Mouse (Mus musculus): ENCODE data around the gene Rbm41. TPM values are rescaled to one million over a fixed set of nuclear protein-coding genes. Genes with fewer than 3 reads are reported as not detected.

Rbm41 gene
- polyA plus RNA-seq, 1 experiment = 0.95 TPM

DNA sequence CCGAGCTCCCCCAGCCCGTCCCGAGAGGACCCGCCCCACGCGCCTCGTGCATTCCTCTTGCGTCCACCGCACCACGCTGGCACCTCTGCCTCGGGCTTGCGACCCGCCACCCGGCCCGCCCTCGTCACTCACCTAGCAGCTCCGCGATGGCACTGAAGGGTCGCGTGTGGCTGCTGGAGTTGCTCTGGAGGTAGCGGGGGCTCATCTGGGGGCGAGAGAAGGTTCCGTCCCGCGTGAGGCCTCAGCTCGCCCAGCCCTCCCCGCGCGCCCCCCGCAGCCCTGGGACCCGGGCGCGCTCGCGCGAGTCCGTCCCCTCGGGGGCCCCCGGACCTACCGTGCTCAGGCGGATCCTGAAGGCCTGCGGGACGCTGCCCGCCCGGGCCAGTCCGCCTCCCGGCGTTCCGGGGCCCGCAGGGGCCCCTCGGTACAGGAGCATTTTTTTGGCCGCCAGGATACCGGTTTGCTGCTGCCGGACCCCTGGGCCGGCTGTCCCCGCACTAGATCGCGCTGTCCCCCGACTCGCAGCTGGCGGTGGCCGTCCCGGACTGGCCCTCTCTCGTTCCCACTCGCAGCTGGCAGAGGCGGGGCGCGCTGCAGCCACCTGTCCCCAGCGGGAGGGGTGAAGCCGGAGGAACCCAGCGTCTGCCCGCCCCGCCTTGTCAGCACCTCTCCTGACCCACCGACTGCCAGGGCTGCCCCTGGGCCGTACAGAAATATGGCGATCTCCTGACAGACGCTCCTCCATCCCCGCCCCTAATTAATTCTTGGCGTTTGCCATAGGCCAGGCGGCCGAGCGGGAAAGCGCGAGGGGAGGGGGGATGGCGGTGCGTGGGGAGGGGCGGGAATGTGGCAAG is 127.2 kb downstream of the Rbm41 start, which contains the start of gene Morc4:
TSS of gene Morc4 (minus strand) at position 740 of the 854 bp plus-strand sequence.
- 31% methylated on average over 87 of the region's 87 CpGs for WGBS
- no peak for TF ChIP-seq CTCF (IDR thresholded peaks at IDR 0.05; ENCODE audit: insufficient read depth, low read length)
- TF ChIP-seq POLR2A (IDR thresholded peaks at IDR 0.05; ENCODE audit: borderline replicate concordance, extremely low read depth, low read depth, low read length) = peak; percentile 11; the same call in 1 of the 2 replicates
- H3K4me1 ChIP-seq (ENCODE audit: control insufficient read depth, insufficient read depth, low read length) = no peaks in the 10 kb centered on the region
- H3K4me3 ChIP-seq (replicated peaks; ENCODE audit: extremely low read depth, low read depth, low read length) = peak within 1 kb of the TSS; percentile 73
- peak; percentile 37 for DNase-seq

DNA sequence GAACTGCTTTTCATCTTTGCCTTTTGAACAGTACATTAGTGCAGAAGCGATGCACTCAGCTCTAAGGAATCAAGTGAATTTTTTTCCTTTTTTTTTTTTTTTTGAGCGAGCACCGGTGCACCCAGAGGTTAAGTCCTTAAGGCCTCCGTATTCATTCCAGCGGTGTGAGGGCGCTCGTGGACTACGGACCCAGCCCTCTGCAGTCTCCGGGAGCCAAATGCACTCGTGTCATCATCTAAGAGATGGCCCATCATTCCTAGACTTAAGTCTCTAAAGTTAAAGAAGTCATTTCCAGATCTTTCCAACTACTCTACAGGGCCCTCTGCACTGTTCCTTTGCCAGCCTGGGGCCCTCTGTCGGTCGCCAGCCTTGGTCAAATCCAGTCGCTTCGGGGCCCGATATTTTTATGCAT is 128.1 kb downstream of the Rbm41 start:
- Histone ChIP-seq H3K4me3 (replicated peaks; ENCODE audit: extremely low read depth, low read depth, low read length) (peak overlapping the region; percentile 45), H3K4me1 (ENCODE audit: control insufficient read depth, insufficient read depth, low read length) (no peaks in the 10 kb centered on the region)
- 30% methylated on average over 15 of the region's 15 CpGs for WGBS
- TF ChIP-seq POLR2A (IDR thresholded peaks at IDR 0.05; ENCODE audit: borderline replicate concordance, extremely low read depth, low read depth, low read length) (no peak), CTCF (IDR thresholded peaks at IDR 0.05; ENCODE audit: insufficient read depth, low read length) (peak; percentile 19; the same call in 1 of the 2 replicates)
- DNase-seq = peak; percentile 14

DNA sequence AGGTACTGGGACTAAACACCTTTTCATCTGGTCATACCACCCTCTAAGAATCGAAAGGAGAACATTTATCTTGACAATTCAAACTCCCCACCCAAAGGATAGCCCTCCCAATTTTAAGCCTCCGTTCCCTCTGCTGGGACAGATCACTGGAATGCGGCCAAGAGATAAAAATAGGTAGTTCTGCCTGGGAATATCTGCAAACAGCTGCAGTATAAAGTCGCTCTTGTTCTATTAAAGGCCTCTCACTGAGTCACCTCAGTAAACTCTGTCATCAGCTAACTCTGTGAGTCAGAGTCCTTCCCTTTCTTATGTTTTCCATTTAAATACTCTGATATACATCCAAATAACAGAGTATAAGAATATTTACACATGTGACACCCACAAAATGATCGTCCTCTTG is 139.0 kb downstream of the Rbm41 start:
- TF ChIP-seq POLR2A (IDR thresholded peaks at IDR 0.05; ENCODE audit: borderline replicate concordance, extremely low read depth, low read depth, low read length) (no peak), CTCF (IDR thresholded peaks at IDR 0.05; ENCODE audit: insufficient read depth, low read length) (no peak)
- 63% methylated on average over 5 of the region's 5 CpGs for WGBS
- no peak for DNase-seq

DNA sequence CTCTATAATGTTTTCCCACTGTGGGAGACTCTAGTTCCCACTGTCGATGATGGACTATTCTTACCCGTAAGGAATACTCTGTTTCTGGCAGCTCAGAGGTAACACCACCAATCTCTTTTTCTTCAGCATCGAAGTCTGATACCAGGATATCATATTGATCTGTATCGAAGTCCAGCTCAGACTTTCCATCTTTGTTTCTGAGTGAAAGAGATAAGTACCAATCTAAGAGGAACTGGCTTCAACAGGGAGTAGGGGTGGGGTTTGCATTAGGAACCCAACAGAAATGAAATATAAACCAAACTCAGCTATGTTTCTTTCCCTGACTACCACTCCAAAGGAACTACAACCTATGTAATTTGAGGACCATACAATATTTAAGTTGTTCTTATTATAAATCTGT is 143.6 kb downstream of the Rbm41 start:
- WGBS = 90% methylated on average over 4 of the region's 4 CpGs
- Histone ChIP-seq H3K4me3 (replicated peaks; ENCODE audit: extremely low read depth, low read depth, low read length) (no peak overlapping the region), H3K4me1 (ENCODE audit: control insufficient read depth, insufficient read depth, low read length) (no peaks in the 10 kb centered on the region)
- no peak for DNase-seq
- no peak for TF ChIP-seq CTCF (IDR thresholded peaks at IDR 0.05; ENCODE audit: insufficient read depth, low read length)
- no peak for TF ChIP-seq POLR2A (IDR thresholded peaks at IDR 0.05; ENCODE audit: borderline replicate concordance, extremely low read depth, low read depth, low read length)

More for the DNA sequence above, 139.0 kb downstream of the Rbm41 start:
- Histone ChIP-seq H3K4me1 (ENCODE audit: control insufficient read depth, insufficient read depth, low read length) (no peaks in the 10 kb centered on the region), H3K4me3 (replicated peaks; ENCODE audit: extremely low read depth, low read depth, low read length) (no peak overlapping the region)

DNA sequence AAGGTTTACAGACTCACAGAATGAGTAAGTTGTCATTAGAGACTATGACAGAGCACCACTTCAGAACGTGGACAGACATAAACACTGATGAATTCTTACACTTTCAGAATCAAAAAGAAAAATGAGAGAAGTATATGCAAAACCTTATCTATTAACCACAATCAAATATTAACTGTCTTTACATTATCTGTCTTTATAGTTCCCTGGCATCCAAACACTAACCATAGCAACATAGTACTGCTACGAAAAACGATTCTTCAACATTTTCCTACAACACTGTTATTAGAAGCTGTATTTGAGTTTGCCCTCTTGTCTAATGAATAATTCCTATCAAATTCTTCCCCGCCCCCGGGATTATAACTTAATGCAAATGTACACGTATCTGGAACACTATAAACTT is 157.3 kb downstream of the Rbm41 start:
- H3K4me1 ChIP-seq (ENCODE audit: control insufficient read depth, insufficient read depth, low read length) = no peaks in the 10 kb centered on the region
- TF ChIP-seq POLR2A (IDR thresholded peaks at IDR 0.05; ENCODE audit: borderline replicate concordance, extremely low read depth, low read depth, low read length) = no peak
- no peak for TF ChIP-seq CTCF (IDR thresholded peaks at IDR 0.05; ENCODE audit: insufficient read depth, low read length)
- DNase-seq = no peak
- 79% methylated on average over 6 of the region's 6 CpGs for WGBS
- no peak overlapping the region for H3K4me3 ChIP-seq (replicated peaks; ENCODE audit: extremely low read depth, low read depth, low read length)

Other genes starting within 250 kb of the Rbm41 start
- 0.15 TPM in 2 replicates for gene Ripply1, start 216.2 kb downstream of the Rbm41 start, polyA plus RNA-seq (2012; rRNA removed)
- gene Cldn2, start 197.8 kb downstream of the Rbm41 start, polyA plus RNA-seq (2012; rRNA removed) = 0.37 and 0.78 TPM in 2 replicates
- 1.9 and 2.6 TPM in 2 replicates for gene Morc4, start 126.9 kb downstream of the Rbm41 start, polyA plus RNA-seq (2012; rRNA removed)
- 2.1 and 4.2 TPM in 2 replicates for gene Nup62cl, start 64.1 kb upstream of the Rbm41 start, polyA plus RNA-seq (2012; rRNA removed)
- 0.09 and 0.17 TPM in 2 replicates for gene Pih1h3b, start 64.3 kb upstream of the Rbm41 start, polyA plus RNA-seq (2012; rRNA removed)